Mouse (Mus musculus) T-helper 1 cell (primary cell): ENCODE results near the gene Dclk2.

Experiments used
- in situ Hi-C: fragments of 300-600 bp; cut with MboI, MseI; formaldehyde crosslinking; loops from one replicate; pipeline ENCODE4 v1.15.1; 2025; ENCODE audit warnings: high pct_unique_total_duplicates

Dclk2 gene

GRCm38 (mm10) chr3:86760474-86760873 is 160.2 kb downstream of the Dclk2 start:
- in situ Hi-C loops = loop anchor here (10.0 kb wide), 1 partner anchor 416 kb away; no protein-coding TSS in a partner anchor

DNA sequence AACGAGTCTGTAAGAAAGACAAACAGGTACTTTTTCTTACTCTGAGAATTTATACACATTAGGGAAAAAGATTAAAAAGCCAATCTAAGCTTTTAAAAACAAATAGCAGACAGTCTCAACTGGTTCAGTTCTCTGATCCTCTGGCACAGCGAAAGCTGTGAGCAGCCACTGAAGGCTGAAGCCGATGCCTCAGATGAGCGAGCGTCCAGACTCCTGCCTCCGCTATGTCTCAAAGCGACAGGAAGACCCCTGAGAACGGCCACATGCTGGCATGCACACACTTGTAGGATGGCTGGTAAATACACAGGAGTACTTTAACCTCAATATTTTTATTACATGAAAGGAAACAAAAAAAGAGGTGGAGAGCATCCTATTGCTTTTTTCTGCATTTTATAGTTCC is 160.8 kb downstream of the Dclk2 start:
- in situ Hi-C loops = loop anchor here (10.0 kb wide), 1 partner anchor 415 kb away; no protein-coding TSS in a partner anchor

DNA sequence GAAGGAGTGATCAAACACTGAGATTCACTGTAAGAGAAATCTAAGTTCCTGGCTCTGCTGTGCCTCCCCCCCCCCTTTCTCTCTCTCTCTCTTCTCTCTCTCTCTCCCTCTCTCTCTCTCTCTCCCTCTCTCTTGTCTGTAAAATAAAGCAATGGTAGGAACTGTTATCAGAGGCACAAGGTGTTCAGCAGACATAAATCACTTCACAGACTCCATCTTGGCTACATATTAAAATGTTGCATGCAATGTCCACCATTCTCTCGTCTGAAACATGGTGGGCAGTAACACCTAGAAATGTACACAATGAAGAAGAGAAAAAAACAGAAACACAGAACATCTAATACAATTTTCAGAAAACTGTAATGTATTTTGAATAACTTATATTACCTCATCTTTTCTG is 161.3 kb downstream of the Dclk2 start:
- in situ Hi-C loops = no loop called here

DNA sequence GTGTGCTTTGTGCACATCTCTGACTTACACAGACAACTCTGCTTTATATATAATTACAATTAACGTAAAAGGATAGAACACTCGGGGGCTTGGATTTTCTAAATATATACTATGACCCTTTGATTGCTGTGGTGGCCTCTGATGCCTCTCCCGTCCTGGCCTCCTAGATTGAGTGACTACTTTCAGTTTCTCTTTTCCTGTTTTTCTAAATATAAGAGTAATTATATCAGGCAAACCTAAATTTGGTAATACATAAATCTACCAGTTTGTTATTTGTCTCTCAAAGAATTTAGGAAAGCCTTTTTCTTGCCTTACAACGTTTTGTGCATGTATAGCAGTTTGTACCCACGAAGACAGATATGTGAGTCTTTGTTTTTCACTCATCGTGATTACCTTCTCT is 161.9 kb downstream of the Dclk2 start:
- in situ Hi-C loops = no loop called here

DNA sequence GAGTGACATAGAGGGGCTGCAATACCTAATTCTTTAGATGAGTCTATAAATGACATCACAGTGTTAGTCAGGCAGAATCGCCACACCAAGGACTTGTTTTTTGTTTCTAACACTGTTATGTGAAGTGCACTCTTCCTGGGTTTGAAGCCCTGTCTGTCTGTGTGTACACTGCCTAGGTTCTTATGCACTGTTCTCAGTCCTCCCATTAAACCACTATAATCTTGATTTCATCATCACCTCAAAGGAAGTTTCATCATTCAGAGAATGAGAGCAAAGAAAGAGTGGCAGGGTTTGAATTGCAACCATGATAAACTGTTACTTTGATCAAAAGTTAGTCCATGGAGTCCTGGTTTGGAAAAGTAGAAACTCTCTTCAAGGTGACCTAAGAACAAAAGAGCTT is 164.1 kb downstream of the Dclk2 start:
- in situ Hi-C loops = no loop called here

GRCm38 (mm10) chr3:86754595-86755557 is 165.8 kb downstream of the Dclk2 start:
- in situ Hi-C loops = no loop called here

GRCm38 (mm10) chr3:86754178-86754577 is 166.5 kb downstream of the Dclk2 start:
- in situ Hi-C loops = no loop called here

DNA sequence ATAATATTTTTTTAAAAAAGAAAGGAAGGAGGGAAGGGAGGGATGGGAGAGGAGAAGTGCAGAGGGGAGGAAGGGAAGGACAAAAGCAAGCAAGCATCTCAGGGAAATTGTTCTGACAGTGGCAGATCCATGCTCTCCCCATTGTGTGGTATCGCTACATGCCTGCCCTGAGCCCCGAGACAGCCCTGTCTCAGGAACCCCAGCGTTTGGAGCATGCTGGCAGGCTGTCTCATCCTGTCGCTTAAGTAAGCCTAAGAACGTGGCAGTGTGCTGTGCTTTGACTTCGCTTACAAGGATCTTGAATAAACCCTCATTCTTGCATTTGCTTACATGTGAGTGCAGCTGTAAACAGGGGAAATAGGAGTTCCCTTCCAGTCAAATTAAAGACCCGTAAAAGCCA is 170.0 kb downstream of the Dclk2 start:
- in situ Hi-C loops = no loop called here

DNA sequence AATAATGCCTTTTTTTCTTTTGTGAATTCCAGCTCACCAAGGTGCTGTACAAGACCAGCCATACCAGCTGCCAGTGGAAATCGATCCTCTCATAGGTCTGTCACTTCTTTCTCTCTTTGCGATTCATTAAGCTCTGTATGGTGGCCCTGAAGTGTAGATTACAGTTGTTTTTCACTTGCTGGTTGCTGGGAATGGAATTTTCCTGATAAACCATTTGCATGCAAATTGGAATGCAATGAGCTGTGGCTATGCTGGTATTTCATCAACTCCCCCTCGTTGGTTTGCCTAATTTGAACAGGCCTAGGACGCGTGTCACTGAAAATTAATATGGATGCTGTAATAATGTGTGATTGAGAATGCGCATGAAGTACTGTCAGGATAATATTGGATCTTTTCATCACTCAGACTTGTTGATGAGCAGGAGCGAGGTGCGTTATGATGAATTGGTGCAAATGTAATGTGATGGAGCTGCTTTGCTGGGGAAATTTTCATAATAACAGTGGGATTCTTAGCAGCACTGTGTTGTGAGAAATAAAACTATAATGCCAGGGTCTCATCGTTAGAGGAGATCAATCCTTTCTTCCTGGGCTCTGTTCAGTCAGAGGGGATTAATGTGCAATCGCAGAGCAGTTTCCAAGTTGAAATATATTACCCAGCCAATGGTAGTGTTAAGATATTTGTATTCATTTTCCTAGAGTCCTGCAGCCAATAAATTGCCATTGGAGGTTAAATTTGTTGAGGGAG is 174.7 kb downstream of the Dclk2 start:
- in situ Hi-C loops = no loop called here

- in situ Hi-C loops = no loop called here
Measured at GRCm38 (mm10) chr3:86745348-86745747, 175.3 kb downstream of the Dclk2 start.

GRCm38 (mm10) chr3:86739745-86740144 is 180.9 kb downstream of the Dclk2 start:
- in situ Hi-C loops = no loop called here

DNA sequence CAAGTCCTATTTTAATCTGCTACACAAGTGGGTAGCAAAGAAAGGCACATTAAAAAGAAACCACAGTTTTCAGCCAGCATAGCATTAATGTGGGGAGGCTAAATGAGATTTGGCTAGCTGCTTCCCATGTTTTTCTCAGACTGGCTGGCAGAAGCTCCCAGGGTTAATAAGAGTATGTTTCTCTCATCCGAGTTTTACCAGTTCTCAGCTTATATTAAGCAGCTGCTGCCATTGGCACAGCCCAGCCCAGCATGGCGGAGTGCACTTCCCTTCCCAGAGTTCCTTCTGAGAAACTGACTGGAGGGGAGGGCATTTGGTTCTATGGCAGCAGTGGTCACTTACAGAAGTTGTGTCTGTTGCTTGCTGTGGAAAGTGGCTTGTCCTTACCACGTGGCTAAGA is 181.8 kb downstream of the Dclk2 start:
- in situ Hi-C loops = no loop called here
